Mouse (Mus musculus) midbrain, embryonic 13.5 days (tissue): Measurements from ENCODE around the gene Cables2. TPM values are rescaled to one million over a fixed set of nuclear protein-coding genes. Genes with fewer than 3 reads are reported as not detected.

Experiments used
- ATAC-seq: fragments of 200-750 bp; cut with Nextera tagmentation; 2 replicates; pipeline ENCODE4 v1.8.0; 2017; ENCODE audit warnings: mild to moderate bottlenecking, moderate TSS enrichment, moderate library complexity
- H3K27ac ChIP-seq: fragments of 300-500 bp; sonication (generic); 2 replicates; pipeline ENCODE4 v1.5.1; 2015; ENCODE audit warnings: inconsistent platforms, mild to moderate bottlenecking, moderate library complexity
- H3K27me3 ChIP-seq: fragments of 300-500 bp; sonication (generic); 2 replicates; pipeline ENCODE4 v1.6.1; 2015; ENCODE audit warnings: mild to moderate bottlenecking, inconsistent platforms
- H3K36me3 ChIP-seq: fragments of 300-500 bp; sonication (generic); 2 replicates; pipeline ENCODE4 v1.6.1; 2015; ENCODE audit warnings: mild to moderate bottlenecking, inconsistent platforms
- H3K4me1 ChIP-seq: fragments of 300-500 bp; sonication (generic); replicated peaks from 2 replicates; pipeline ENCODE4 v1.6.1; 2015; ENCODE audit warnings: inconsistent platforms
- H3K4me2 ChIP-seq: fragments of 300-500 bp; sonication (generic); replicated peaks from 2 replicates; pipeline ENCODE4 v1.6.1; 2015; ENCODE audit warnings: moderate library complexity, mild to moderate bottlenecking, inconsistent platforms
- H3K4me3 ChIP-seq: fragments of 300-500 bp; sonication (generic); replicated peaks from 2 replicates; pipeline ENCODE4 v1.5.1; 2015; ENCODE audit warnings: mild to moderate bottlenecking, inconsistent platforms
- H3K9ac ChIP-seq: fragments of 300-500 bp; sonication (generic); replicated peaks from 2 replicates; pipeline ENCODE4 v1.6.1; 2015; ENCODE audit warnings: mild to moderate bottlenecking, inconsistent platforms
- H3K9me3 ChIP-seq: fragments of 300-500 bp; sonication (generic); 2 replicates; pipeline ENCODE4 v1.6.1; 2016; ENCODE audit warnings: mild to moderate bottlenecking, inconsistent platforms
- WGBS: fragments of 180-500 bp; shearing (Covaris S2); methylation state at CpG from one replicate; pipeline ENCODE4 v1.1.7; 2015; 5-methylcytosine and 5-hydroxymethylcytosine counted together
- polyA plus RNA-seq: library from polyadenylated mRNA; unstranded; fragments of >200 nt; fragmentation: Nextera tagmentation; extraction: Ambion mirVana; gene quantifications from 2 replicates; pipeline ENCODE4 v1.2.1, GENCODE M21; 2015

Cables2 gene
- polyA plus RNA-seq, 1 experiment from 2014 or later = 21.6 TPM

DNA sequence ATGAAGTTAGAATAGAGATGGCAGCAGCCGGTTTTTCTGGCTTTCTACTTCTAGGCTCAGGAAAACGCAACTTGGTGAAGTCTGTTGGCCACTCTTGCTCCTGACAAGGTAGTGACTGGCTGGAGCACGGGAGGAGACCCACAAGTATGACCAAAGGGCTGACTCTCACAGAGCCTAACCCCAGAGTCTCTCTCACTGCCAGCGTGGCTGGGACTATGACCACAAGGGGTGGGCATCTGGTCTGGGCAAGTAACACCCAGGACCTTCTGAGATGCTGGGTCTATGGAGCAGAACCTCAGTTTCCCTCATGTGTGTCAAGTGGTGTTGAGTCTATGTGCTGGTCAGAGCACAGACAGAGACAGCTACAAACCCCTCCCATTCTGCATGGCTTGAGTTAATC is 3.1 kb upstream of the Cables2 start:
- Histone ChIP-seq H3K36me3 (no peaks in the 10 kb centered on the region), H3K9me3 (no peaks in the 10 kb centered on the region), H3K4me2 (no peak overlapping the region), H3K27me3 (peaks cover 16% of the 10 kb centered on the region), H3K4me3 (no peak overlapping the region), H3K27ac (no peak overlapping the region), H3K9ac (no peak overlapping the region), H3K4me1 (peaks cover 23% of the 10 kb centered on the region)
- WGBS = 54% methylated on average over 4 of the region's 4 CpGs
- no peak for ATAC-seq

DNA sequence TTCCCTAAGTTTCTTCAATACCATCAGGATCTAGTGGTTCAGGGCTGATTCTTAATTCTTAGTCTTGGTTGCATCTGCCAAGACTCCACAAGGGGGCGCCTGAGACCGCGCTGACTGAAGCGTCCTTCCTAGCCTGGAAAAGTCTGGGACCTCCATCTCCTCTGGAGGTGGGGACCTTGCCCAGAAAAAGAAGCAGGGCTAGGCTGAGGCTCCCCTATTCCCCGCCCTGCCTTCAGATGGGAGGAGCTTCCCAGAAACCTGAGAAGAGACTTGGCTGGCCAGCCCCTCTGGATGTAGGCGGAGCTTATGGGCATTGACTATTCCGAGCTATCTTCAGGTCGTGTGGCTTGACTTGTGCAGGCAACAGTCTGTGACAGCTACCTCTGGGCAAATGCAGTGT is 2.5 kb upstream of the Cables2 start:
- Histone ChIP-seq H3K27me3 (peaks cover 16% of the 10 kb centered on the region), H3K36me3 (no peaks in the 10 kb centered on the region), H3K27ac (no peak overlapping the region), H3K9me3 (no peaks in the 10 kb centered on the region), H3K4me3 (no peak overlapping the region), H3K4me2 (no peak overlapping the region), H3K9ac (no peak overlapping the region), H3K4me1 (peaks cover 28% of the 10 kb centered on the region)
- no peak for ATAC-seq
- WGBS = under 1% methylated on average over 8 of the region's 8 CpGs

DNA sequence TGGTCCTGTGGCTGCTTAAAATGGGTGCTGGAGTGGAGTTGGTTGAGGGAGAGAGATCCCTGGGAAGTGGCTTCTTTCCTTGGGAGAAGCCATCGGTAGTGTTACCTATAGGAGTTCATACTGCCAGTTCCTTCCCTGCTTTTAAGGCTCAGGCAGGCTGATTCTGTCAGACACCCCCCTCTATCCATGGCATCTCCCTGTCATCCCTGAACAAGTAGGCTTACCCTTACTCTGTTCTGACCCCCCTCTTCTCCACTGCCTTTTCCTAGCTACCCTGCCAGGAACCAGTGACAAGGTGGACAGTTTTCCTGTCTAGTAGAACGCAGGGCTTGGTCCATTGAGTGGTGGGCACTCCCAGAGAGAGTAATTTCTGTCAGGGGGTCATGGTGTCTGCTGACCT is 1.2 kb upstream of the Cables2 start:
- Histone ChIP-seq H3K36me3 (peaks cover 9% of the 10 kb centered on the region; the same call in 1 of the 2 replicates), H3K4me3 (no peak overlapping the region), H3K4me1 (peaks cover 40% of the 10 kb centered on the region), H3K9me3 (no peaks in the 10 kb centered on the region), H3K27me3 (peaks cover 16% of the 10 kb centered on the region), H3K27ac (no peak overlapping the region), H3K4me2 (no peak overlapping the region), H3K9ac (no peak overlapping the region)
- ATAC-seq = no peak
- WGBS = 85% methylated on average over 2 of the region's 2 CpGs

DNA sequence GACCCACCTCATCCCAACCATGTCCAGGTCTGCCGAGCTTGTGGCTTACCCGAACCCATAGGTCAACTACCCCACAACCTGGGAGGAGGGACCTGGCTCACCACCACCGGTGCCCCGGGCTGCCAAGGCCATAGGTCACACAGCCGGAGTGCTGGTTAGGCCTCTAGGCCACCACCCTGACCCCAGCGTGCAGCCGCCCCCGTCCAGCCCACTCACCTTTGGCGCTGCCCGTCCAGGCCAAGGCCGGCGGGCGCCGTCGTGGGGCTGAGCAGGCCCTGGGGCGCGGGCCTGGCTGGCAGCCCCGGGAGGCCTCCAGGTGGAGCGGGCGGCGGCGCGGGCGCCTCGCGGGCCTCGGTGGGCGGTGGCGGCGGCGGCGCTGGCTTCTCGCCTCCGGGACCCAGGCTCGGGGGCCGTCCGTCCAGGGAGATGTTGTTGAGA is 393 bp downstream of the Cables2 start:
- peaks cover 9% of the 10 kb centered on the region; the same call in 1 of the 2 replicates for H3K36me3 ChIP-seq
- peak overlapping the region; percentile 92 for H3K4me2 ChIP-seq
- under 1% methylated on average over 37 of the region's 37 CpGs for WGBS
- ATAC-seq = peak; percentile 46; the same call in 1 of the 2 replicates
- H3K27ac ChIP-seq = peak overlapping the region; percentile 83
- H3K9me3 ChIP-seq = no peaks in the 10 kb centered on the region
- H3K4me1 ChIP-seq = peaks cover 46% of the 10 kb centered on the region
- H3K4me3 ChIP-seq = peak overlapping the region; percentile 90
- peaks cover 16% of the 10 kb centered on the region for H3K27me3 ChIP-seq
- peak overlapping the region; percentile 94 for H3K9ac ChIP-seq

DNA sequence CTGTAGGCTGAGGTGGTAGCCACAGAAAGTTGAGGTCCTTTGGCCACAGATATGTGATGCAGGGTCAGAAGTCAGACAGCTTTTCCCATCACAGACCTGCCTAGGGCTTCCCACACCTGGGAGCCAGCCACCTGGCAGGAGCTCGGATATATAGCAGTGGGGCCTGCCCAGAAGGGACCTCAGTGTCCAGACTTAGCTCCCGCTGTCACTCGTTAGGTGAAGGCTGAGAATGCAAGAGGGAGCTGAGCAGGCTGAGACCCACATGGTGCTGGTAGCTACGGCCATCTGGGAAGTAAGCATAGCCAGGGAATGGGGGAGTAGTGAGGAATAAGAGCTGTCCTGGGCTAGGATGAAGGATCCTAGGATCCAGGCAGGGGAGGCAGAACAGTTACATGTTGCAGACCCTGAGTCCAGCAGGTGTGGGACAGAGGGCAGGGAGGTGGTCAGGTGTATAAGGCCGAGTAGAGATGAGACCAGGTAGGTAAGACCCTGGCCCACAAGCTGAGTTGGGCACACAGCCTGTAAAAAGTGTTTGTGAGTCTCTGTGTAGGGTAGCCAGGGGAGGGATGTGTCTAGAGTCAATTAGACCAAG is 1.4 kb downstream of the Cables2 start:
- peak overlapping the region; percentile 90 for H3K4me3 ChIP-seq
- peaks cover 46% of the 10 kb centered on the region for H3K4me1 ChIP-seq
- no peaks in the 10 kb centered on the region for H3K9me3 ChIP-seq
- peaks cover 16% of the 10 kb centered on the region for H3K27me3 ChIP-seq
- peak overlapping the region; percentile 94 for H3K9ac ChIP-seq
- H3K27ac ChIP-seq = no peak overlapping the region
- H3K4me2 ChIP-seq = peak overlapping the region; percentile 92
- 77% methylated on average over 5 of the region's 5 CpGs for WGBS
- no peak for ATAC-seq
- peaks cover 17% of the 10 kb centered on the region for H3K36me3 ChIP-seq

DNA sequence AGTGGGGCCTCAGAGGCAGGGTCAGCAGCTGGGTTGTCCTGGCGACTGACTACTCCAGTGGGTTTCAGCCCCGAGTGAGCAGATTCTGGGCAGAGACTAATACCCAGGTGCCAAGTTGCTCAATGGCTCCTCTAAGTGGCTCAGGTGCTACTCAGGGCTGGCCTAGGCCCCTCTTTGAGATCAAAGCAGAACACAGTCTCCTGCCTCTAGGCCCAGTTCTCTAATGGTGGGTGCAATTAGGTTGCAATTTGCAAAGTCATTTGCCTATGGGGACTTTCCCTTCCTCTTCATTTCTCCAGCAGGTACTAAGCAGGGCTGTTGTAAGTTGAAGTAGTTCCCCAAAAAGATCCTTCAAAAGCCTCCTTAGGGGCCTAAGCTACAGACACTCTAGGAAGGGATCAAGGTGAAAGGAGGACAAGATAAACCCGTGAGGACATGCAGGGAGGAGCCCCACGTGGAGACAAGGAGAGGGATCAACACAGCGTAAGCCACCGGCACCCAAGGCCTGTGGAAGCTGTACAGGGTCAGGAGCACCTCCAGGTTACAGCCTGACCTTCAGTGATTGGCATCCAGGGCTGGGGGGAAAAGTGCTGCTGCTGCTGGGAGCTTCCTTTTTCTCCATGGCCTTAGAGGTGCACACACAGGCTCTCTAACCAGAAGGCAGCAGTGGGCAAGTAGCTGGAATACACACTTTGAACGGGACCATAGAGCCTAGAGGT is 2.6 kb downstream of the Cables2 start:
- Histone ChIP-seq H3K27ac (no peak overlapping the region), H3K9me3 (no peaks in the 10 kb centered on the region), H3K36me3 (peaks cover 28% of the 10 kb centered on the region), H3K4me1 (peaks cover 43% of the 10 kb centered on the region), H3K4me3 (no peak overlapping the region), H3K4me2 (no peak overlapping the region), H3K27me3 (peaks cover 16% of the 10 kb centered on the region), H3K9ac (peak overlapping the region; percentile 39; the same call in 1 of the 2 replicates)
- 84% methylated on average over 7 of the region's 7 CpGs for whole genome bisulfite sequencing
- ATAC-seq = no peak

DNA sequence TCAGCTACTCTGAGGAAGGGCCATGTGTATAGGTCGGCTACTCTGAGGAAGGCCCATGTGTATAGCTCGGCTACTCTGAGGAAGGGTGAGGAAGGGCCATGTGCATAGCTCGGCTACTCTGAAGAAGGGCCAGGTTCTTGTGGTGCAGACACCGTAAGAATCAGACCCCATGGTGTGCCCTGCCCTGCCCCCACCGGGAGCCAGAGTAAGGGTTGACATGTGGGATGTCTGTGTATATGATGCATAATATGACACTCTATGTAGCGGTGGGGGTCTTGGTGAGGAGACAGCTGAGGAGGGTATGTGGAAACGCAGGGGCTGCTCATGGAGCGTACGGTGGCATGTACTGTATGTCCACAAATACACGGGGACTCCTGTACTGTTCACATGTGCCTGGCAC is 4.0 kb downstream of the Cables2 start:
- H3K9ac ChIP-seq = no peak overlapping the region
- H3K27ac ChIP-seq = no peak overlapping the region
- ATAC-seq = no peak
- no peak overlapping the region for H3K4me3 ChIP-seq
- WGBS = 95% methylated on average over 10 of the region's 10 CpGs
- peaks cover 43% of the 10 kb centered on the region for H3K4me1 ChIP-seq
- peaks cover 4% of the 10 kb centered on the region for H3K27me3 ChIP-seq
- peaks cover 31% of the 10 kb centered on the region for H3K36me3 ChIP-seq
- H3K4me2 ChIP-seq = no peak overlapping the region
- no peaks in the 10 kb centered on the region for H3K9me3 ChIP-seq

DNA sequence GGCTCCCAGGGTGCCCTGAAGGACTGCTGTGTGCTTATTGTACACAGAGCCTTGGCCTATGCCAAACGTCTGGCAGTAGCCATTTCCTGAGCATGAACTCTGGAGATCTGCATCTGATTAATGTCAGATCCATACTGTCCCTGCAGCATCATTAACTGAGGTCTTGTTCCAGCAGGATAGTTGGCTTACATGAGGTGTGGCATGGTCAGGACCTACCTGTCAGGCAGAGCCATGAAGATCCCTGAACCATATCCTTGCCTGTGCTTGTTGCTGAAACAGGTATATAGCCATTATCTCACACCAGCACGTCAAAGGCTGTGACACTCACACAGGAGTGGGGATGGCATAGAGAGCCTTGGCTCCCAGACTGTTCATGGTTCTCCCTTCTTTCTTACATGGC is 5.3 kb downstream of the Cables2 start:
- Histone ChIP-seq H3K9ac (no peak overlapping the region), H3K27me3 (no peaks in the 10 kb centered on the region), H3K36me3 (peaks cover 45% of the 10 kb centered on the region), H3K4me2 (no peak overlapping the region), H3K27ac (no peak overlapping the region), H3K4me1 (peaks cover 39% of the 10 kb centered on the region), H3K9me3 (no peaks in the 10 kb centered on the region), H3K4me3 (no peak overlapping the region)
- no peak for ATAC-seq
- 71% methylated on average over 2 of the region's 2 CpGs for WGBS

DNA sequence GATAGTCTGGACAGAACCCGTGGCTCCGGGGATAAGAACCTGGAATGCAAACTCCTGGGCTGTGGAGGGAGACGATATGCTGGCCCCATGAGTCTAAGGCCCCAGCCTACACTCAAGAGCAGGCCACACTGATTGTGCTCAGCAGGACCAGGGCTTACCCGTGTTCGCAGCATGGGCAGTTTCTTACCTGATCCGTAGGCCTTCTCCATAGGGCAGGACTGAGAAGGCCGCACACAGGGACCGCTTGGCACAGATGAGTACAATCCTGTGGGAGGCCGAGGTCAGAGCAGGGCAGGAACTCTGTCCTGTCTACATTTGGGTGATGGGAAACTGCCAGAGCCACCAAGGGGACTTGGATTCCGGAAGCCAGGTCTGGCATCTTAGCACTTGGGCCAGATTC is 10.4 kb downstream of the Cables2 start:
- Histone ChIP-seq H3K4me2 (no peak overlapping the region), H3K27me3 (no peaks in the 10 kb centered on the region), H3K27ac (no peak overlapping the region), H3K9me3 (no peaks in the 10 kb centered on the region), H3K4me3 (no peak overlapping the region), H3K36me3 (peaks cover 82% of the 10 kb centered on the region), H3K4me1 (peaks cover 10% of the 10 kb centered on the region), H3K9ac (0 out of 2 replicates have a peak overlapping the region, but pooled peaks have one; percentile 2)
- WGBS = 90% methylated on average over 10 of the region's 10 CpGs
- ATAC-seq = no peak

DNA sequence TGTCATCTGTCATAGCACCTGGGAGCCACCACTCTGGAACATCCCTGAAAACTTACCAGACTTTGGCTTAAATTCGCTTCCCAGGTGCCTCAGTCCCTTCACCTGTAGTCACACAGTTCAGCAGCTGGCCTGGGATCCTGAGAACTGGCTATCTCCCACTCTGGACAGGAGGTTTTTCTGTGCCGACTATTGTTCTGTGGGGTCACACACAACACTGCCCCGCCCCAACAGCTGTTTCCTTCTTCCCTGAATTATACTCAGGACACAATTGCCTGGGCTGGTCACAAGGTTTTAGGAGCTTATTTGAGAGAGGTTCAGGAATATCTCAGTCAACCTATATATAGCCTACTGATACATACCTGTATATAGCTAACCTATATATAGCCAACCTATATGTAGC is 10.9 kb downstream of the Cables2 start:
- 77% methylated on average over 3 of the region's 3 CpGs for WGBS
- Histone ChIP-seq H3K9ac (no peak overlapping the region), H3K36me3 (peaks cover 80% of the 10 kb centered on the region), H3K4me2 (no peak overlapping the region), H3K9me3 (no peaks in the 10 kb centered on the region), H3K27ac (no peak overlapping the region), H3K4me1 (peaks cover 13% of the 10 kb centered on the region), H3K4me3 (no peak overlapping the region), H3K27me3 (no peaks in the 10 kb centered on the region)
- no peak for ATAC-seq

DNA sequence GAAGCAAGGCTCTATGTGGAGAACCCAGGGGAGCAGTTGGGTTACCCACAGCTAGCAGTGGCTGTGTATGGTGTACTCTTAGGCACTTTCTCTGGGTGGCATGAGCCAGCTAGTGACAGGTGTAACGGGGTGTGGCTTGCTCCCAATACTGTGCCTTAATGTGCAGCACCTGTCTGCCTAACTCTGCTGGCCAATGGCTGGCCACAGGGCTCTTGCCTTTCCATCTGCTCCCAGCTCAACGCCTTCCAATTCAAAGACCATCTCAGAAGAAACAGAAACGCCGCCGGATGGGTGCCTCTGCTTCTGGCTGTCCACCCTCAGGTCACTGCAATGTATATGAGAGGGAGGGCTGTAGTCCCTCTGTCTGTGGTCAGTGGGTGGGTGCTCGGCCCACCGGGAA is 11.4 kb downstream of the Cables2 start:
- 91% methylated on average over 7 of the region's 7 CpGs for WGBS
- Histone ChIP-seq H3K4me2 (no peak overlapping the region), H3K4me1 (peaks cover 13% of the 10 kb centered on the region), H3K36me3 (peaks cover 74% of the 10 kb centered on the region), H3K9me3 (no peaks in the 10 kb centered on the region), H3K4me3 (no peak overlapping the region), H3K9ac (no peak overlapping the region), H3K27me3 (no peaks in the 10 kb centered on the region), H3K27ac (no peak overlapping the region)
- ATAC-seq = no peak

DNA sequence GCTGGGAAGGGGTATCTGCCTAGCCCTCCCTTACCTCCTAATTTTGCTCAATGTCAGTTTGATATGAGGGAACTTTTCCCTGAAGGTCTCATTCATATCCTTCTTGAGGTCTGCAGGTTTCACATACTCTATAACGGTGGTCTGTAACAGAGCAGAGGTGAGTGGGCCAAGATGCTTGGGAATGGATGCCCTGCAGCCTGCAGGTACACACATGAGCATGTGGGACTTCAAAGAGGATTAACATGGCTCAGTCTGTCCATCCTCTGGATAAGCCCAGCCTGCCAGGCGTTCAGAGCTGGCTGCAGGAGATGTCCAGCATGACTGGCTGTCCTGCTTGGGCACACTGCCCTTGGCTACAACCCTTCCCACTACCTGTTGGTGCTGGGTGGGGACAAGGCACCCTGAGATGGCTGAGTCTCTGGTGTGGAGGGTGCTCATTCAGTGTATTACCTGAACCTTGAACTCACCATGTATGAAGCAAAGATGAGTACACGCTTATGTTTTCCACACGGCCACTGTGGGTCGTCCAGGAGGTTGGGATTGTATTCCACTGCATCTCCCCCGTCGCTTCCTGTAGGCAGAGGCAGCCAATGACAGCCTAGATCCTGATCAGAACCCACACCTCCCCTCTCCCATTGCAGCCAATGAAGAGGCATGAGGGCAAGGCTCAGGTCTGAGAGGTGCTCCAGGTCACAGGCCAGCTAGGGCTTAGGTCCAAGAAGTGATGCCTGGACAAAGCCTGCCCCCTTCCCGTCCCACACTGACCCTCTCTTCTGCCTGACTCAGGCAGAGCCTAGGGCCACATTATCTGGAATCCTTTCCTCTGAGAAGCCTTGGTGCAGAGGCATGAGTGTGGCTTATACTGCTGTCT is 12.5 kb downstream of the Cables2 start:
- WGBS = 65% methylated on average over 8 of the region's 8 CpGs
- Histone ChIP-seq H3K27me3 (no peaks in the 10 kb centered on the region), H3K9me3 (no peaks in the 10 kb centered on the region), H3K36me3 (peaks cover 64% of the 10 kb centered on the region), H3K4me3 (no peak overlapping the region), H3K9ac (no peak overlapping the region), H3K4me1 (peaks cover 20% of the 10 kb centered on the region), H3K27ac (no peak overlapping the region), H3K4me2 (no peak overlapping the region)
- no peak for ATAC-seq
